Mouse (Mus musculus): ENCODE results near the gene Fbxl7.
"Not testable (repeated sequence)": the region's sequence is repeated elsewhere in the genome, so short reads cannot be mapped to it uniquely, and the experiment has no call there.

Gene Fbxl7

GRCm38 (mm10) chr15:26809569-26809968 lies 85.8 kb downstream of the Fbxl7 start:
- in situ Hi-C loops (cut with MboI) = no loop called here

GRCm38 (mm10) chr15:26804046-26804445 lies 91.3 kb downstream of the Fbxl7 start:
- in situ Hi-C loops (cut with MboI) = no loop called here

- in situ Hi-C loops (cut with MboI) = no loop called here
These were observed 95.8 kb downstream of the Fbxl7 start for GRCm38 (mm10) chr15:26799457-26800021.

- in situ Hi-C loops (cut with MboI) = no loop called here
These were observed 99.4 kb downstream of the Fbxl7 start for GRCm38 (mm10) chr15:26795937-26796336.

- in situ Hi-C loops (cut with MboI) = no loop called here
These were observed 99.9 kb downstream of the Fbxl7 start for GRCm38 (mm10) chr15:26795518-26795917.

GRCm38 (mm10) chr15:26787148-26787547 lies 108.2 kb downstream of the Fbxl7 start:
- in situ Hi-C loops (cut with MboI) = no loop called here

- in situ Hi-C loops (cut with MboI) = no loop called here
These were observed 114.8 kb downstream of the Fbxl7 start for GRCm38 (mm10) chr15:26780557-26780956.

- in situ Hi-C loops (cut with MboI) = no loop called here
These were observed 116.3 kb downstream of the Fbxl7 start for GRCm38 (mm10) chr15:26779129-26779528.

- in situ Hi-C loops (cut with MboI) = no loop called here
These were observed 119.7 kb downstream of the Fbxl7 start for GRCm38 (mm10) chr15:26775720-26776119.

GRCm38 (mm10) chr15:26774895-26775294 lies 120.5 kb downstream of the Fbxl7 start:
- in situ Hi-C loops (cut with MboI) = no loop called here

GRCm38 (mm10) chr15:26761651-26762050 lies 133.7 kb downstream of the Fbxl7 start:
- in situ Hi-C loops (cut with MboI) = no loop called here

GRCm38 (mm10) chr15:26748484-26748883 lies 146.9 kb downstream of the Fbxl7 start:
- in situ Hi-C loops (cut with MboI) = no loop called here

GRCm38 (mm10) chr15:26732366-26732765 lies 163.0 kb downstream of the Fbxl7 start:
- in situ Hi-C loops (cut with MboI) = no loop called here

GRCm38 (mm10) chr15:26730760-26731159 lies 164.6 kb downstream of the Fbxl7 start:
- in situ Hi-C loops (cut with MboI) = no loop called here

GRCm38 (mm10) chr15:26729341-26729740 lies 166.0 kb downstream of the Fbxl7 start:
- in situ Hi-C loops (cut with MboI) = not testable (repeated sequence)

- in situ Hi-C loops (cut with MboI) = no loop called here
These were observed 176.9 kb downstream of the Fbxl7 start for GRCm38 (mm10) chr15:26718390-26719036.

GRCm38 (mm10) chr15:26717952-26718351 lies 177.4 kb downstream of the Fbxl7 start:
- in situ Hi-C loops (cut with MboI) = no loop called here

GRCm38 (mm10) chr15:26716181-26716580 lies 179.2 kb downstream of the Fbxl7 start:
- in situ Hi-C loops (cut with MboI) = no loop called here

- in situ Hi-C loops (cut with MboI) = no loop called here
These were observed 179.7 kb downstream of the Fbxl7 start for GRCm38 (mm10) chr15:26715635-26716034.

GRCm38 (mm10) chr15:26712271-26712670 lies 183.1 kb downstream of the Fbxl7 start:
- in situ Hi-C loops (cut with MboI) = no loop called here

- in situ Hi-C loops (cut with MboI) = no loop called here
These were observed 190.4 kb downstream of the Fbxl7 start for GRCm38 (mm10) chr15:26704966-26705365.

GRCm38 (mm10) chr15:26703156-26703840 lies 192.1 kb downstream of the Fbxl7 start:
- in situ Hi-C loops (cut with MboI) = no loop called here
